Mouse (Mus musculus) kidney, postnatal 0 days (tissue): ENCODE results near the gene Tesk2. TPM values are rescaled to one million over a fixed set of nuclear protein-coding genes. Genes with fewer than 3 reads are reported as not detected.

Experiments used
- ATAC-seq: fragments of 200-750 bp; cut with Nextera tagmentation; replicated peaks from 2 replicates; pipeline ENCODE4 v1.8.0; 2017; ENCODE audit warnings: low read depth, moderate number of reproducible peaks, moderate TSS enrichment, moderate library complexity; ENCODE audit not compliant: low FRiP score
- DNase-seq: peaks from one replicate; pipeline ENCODE4 v3.0.0-alpha.2; 2016; ENCODE audit warnings: low spot score
- H3K27ac ChIP-seq: fragments of 300-500 bp; sonication (generic); 2 replicates; pipeline ENCODE4 v1.5.1; 2014; ENCODE audit warnings: mild to moderate bottlenecking
- H3K27me3 ChIP-seq: fragments of 300-500 bp; sonication (generic); 2 replicates; pipeline ENCODE4 v1.6.1; 2014; ENCODE audit warnings: low read length, mixed read lengths; ENCODE audit not compliant: insufficient read depth
- H3K36me3 ChIP-seq: fragments of 300-500 bp; sonication (generic); 2 replicates; pipeline ENCODE4 v1.6.1; 2014; ENCODE audit warnings: low read length, mixed read lengths; ENCODE audit not compliant: insufficient read depth
- H3K4me1 ChIP-seq: fragments of 300-500 bp; sonication (generic); replicated peaks from 2 replicates; pipeline ENCODE4 v1.6.1; 2014; ENCODE audit warnings: antibody characterized with exemption, low read length, mixed read lengths; ENCODE audit not compliant: insufficient read depth
- H3K4me2 ChIP-seq: fragments of 300-500 bp; sonication (generic); 2 replicates; pipeline ENCODE4 v1.6.1; 2014; ENCODE audit warnings: mild to moderate bottlenecking, low read length, moderate library complexity, mixed read lengths
- H3K4me3 ChIP-seq: fragments of 300-500 bp; sonication (generic); replicated peaks from 2 replicates; pipeline ENCODE4 v1.5.1; 2014; ENCODE audit warnings: low read depth, low read length
- H3K9ac ChIP-seq: fragments of 300-500 bp; sonication (generic); 2 replicates; pipeline ENCODE4 v1.6.1; 2014; ENCODE audit warnings: low read depth, low read length
- H3K9me3 ChIP-seq: fragments of 300-500 bp; sonication (generic); replicated peaks from 2 replicates; pipeline ENCODE4 v1.6.1; 2016; ENCODE audit warnings: low read length, inconsistent platforms, mixed read lengths
- CTCF ChIP-seq: IDR thresholded peaks from 2 replicates; pipeline ENCODE4 v1.5.1; 2016; ENCODE audit warnings: antibody characterized with exemption, low read depth, mild to moderate bottlenecking, moderate library complexity
- WGBS: fragments of 180-500 bp; shearing (Covaris S2); extraction: QIAGEN DNeasy Blood & Tissue Kit; methylation state at CpG from one replicate; pipeline ENCODE4 v1.1.7; 2014; 5-methylcytosine and 5-hydroxymethylcytosine counted together
- polyA plus RNA-seq: library from polyadenylated mRNA; unstranded; fragments of >200 nt; fragmentation: Nextera tagmentation; extraction: Ambion mirVana; gene quantifications from 2 replicates; pipeline ENCODE4 v1.2.1, GENCODE M21; 2015

Tesk2 gene
- polyA plus RNA-seq, 1 experiment from 2014 or later = 8.0 TPM

GRCm38 (mm10) chr4:116849901-116850300, 129.2 kb downstream of the Tesk2 start:
- Histone ChIP-seq H3K27me3 (no peaks in the 10 kb centered on the region), H3K9ac (no peak overlapping the region), H3K9me3 (no peaks in the 10 kb centered on the region), H3K36me3 (no peaks in the 10 kb centered on the region), H3K4me1 (no peaks in the 10 kb centered on the region), H3K4me3 (no peak overlapping the region), H3K27ac (no peak overlapping the region), H3K4me2 (no peak overlapping the region)
- no peak for TF ChIP-seq CTCF
- WGBS = 67% methylated on average over 3 of the region's 3 CpGs
- ATAC-seq = no peak
- DNase-seq = no peak

GRCm38 (mm10) chr4:116854286-116854685, 133.5 kb downstream of the Tesk2 start:
- Histone ChIP-seq H3K27ac (no peak overlapping the region), H3K4me2 (no peak overlapping the region), H3K4me3 (no peak overlapping the region), H3K9me3 (no peaks in the 10 kb centered on the region), H3K27me3 (no peaks in the 10 kb centered on the region), H3K36me3 (no peaks in the 10 kb centered on the region), H3K9ac (no peak overlapping the region), H3K4me1 (no peaks in the 10 kb centered on the region)
- ATAC-seq (no peak), DNase-seq (no peak)
- TF ChIP-seq CTCF = no peak
- 22% methylated on average over 2 of the region's 2 CpGs for WGBS

Other genes starting within 250 kb of the Tesk2 start
- gene Ipp, start 213.4 kb upstream of the Tesk2 start, polyA plus RNA-seq = 15.5 and 16.2 TPM in 2 replicates
- gene Tmem69, start 165.0 kb upstream of the Tesk2 start, polyA plus RNA-seq = 27.3 and 27.5 TPM in 2 replicates
- gene Gpbp1l1, start 163.3 kb upstream of the Tesk2 start, polyA plus RNA-seq = 44.8 and 46.1 TPM in 2 replicates
- 5.9 and 7.9 TPM in 2 replicates for gene Ccdc17, start 124.3 kb upstream of the Tesk2 start, polyA plus RNA-seq
- 82.7 and 89.6 TPM in 2 replicates for gene Nasp, start 93.0 kb upstream of the Tesk2 start, polyA plus RNA-seq
- 966 and 1,010 TPM in 2 replicates for gene Akr1a1, start 69.3 kb upstream of the Tesk2 start, polyA plus RNA-seq
- 2,101 and 2,104 TPM in 2 replicates for gene Prdx1, start 35.4 kb upstream of the Tesk2 start, polyA plus RNA-seq
- gene Mmachc, start 12.5 kb upstream of the Tesk2 start, polyA plus RNA-seq = 20.3 and 21.8 TPM in 2 replicates
- gene Ccdc163, start 12.4 kb upstream of the Tesk2 start, polyA plus RNA-seq = 24.5 and 25.8 TPM in 2 replicates
- 28.9 and 30.8 TPM in 2 replicates for gene Toe1, start 86.7 kb downstream of the Tesk2 start, polyA plus RNA-seq
- gene Mutyh, start 86.8 kb downstream of the Tesk2 start, polyA plus RNA-seq = 8.8 and 9.9 TPM in 2 replicates
- gene Hpdl, start 100.8 kb downstream of the Tesk2 start, polyA plus RNA-seq = 2.2 and 2.3 TPM in 2 replicates
- gene Zswim5, start 156.4 kb downstream of the Tesk2 start, polyA plus RNA-seq = 1.4 and 1.5 TPM in 2 replicates